Mouse (Mus musculus) MEL (cell line): Measurements from ENCODE around the gene Hsp90ab1.

Experiments
- CTCF ChIP-seq, 3 experiments: IDR thresholded peaks in 2 of 3; conservative IDR thresholded peaks in 1 of 3; 2 replicates each; pipeline ENCODE4 v1.5.1; 2011 to 2012; ENCODE audit warnings: low read length in 3 of 3, low read depth in 2 of 3, mild to moderate bottlenecking in 2 of 3, improper control_type of control experiment in 1 of 3, inconsistent platforms in 1 of 3, mixed read lengths in 1 of 3, moderate library complexity in 1 of 3; ENCODE audit not compliant: control insufficient read depth in 1 of 3, insufficient read depth in 1 of 3, poor library complexity in 1 of 3, severe bottlenecking in 1 of 3
- GATA1 ChIP-seq: IDR thresholded peaks from 2 replicates; pipeline ENCODE4 v1.6.1; 2011; ENCODE audit warnings: low read depth, low read length, improper control_type of control experiment
- MXI1 ChIP-seq: IDR thresholded peaks from 2 replicates; pipeline ENCODE4 v1.6.1; 2011; ENCODE audit warnings: mild to moderate bottlenecking, low read depth, low read length, improper control_type of control experiment
- ZNF384 ChIP-seq: IDR thresholded peaks from 2 replicates; pipeline ENCODE4 v1.6.1; 2012; ENCODE audit warnings: low read depth, mild to moderate bottlenecking, inconsistent platforms, low read length, improper control_type of control experiment

DNA sequence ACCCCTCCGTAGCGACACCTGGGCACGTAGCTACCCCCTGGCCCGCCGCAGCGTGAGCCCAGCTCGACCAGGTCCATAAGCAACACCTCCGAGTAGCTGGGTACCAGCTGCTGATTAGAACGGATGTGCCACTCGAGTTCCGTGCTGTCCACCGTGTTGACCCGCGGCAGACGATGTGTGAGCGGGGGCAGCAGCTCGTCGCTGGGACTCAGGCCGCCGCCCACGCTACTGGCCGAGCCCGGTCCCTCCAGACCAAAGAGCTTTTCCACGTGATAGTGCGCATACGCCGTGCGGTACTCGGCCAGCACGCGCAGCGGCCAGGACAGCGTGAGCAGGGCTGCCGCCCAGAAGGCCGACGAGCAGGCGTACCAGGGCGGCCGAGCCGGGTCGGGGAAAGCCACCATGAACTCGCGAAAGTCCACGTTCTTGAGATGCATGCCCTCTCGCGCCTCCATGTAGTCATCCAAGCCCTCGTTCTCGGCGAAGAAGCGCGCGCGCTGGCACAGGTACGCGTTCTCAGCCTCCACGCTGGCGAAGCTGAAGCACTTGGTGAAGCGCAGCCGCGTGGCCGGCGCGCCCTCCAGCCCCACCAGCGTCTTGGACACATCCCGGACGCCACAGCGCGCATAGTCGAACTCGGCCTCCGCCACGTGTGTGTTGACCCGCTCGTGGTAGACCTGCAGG is 27.7 kb downstream of the Hsp90ab1 start:
- TF ChIP-seq CTCF (IDR thresholded peaks at IDR 0.05 in 2 of 3, conservative IDR thresholded peaks at IDR 0.05 in 1 of 3; ENCODE audit: control insufficient read depth in 1 of 3, insufficient read depth in 1 of 3, low read depth in 2 of 3, low read length in 3 of 3, poor library complexity in 1 of 3, severe bottlenecking in 1 of 3) (no peak), GATA1 (no peak), ZNF384 (no peak), MXI1 (no peak)
